Mouse (Mus musculus) kidney, postnatal 14 days (tissue): Measurements from ENCODE around the gene Fam13c.
A peak's percentile ranks its signal among the peaks of the same experiment; 100 is the strongest.

Experiments used
- DNase-seq: peaks from one replicate; pipeline ENCODE4 v3.0.0; 2022; ENCODE audit warnings: mixed read lengths

The Fam13c gene

DNA sequence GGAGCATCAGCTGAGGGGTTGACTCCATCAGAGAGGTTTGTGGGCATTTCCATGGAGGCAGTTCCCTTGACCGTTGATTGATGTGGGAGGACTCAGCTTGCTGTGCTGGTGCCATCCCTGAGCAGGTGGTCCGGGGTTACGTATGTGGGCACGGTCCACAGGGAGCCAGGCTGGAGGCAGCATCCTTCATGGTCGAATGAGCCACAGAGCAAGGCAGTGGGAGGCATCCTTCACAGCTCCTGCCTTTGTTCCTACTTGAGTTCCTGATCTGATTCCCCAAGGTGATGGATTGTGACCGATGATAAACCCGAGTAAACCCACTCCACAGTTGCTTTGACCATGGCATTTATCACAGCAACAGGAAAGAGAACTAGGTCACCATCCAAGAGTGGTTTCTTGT lies 25.4 kb downstream of the Fam13c start:
- no peak for DNase-seq

DNA sequence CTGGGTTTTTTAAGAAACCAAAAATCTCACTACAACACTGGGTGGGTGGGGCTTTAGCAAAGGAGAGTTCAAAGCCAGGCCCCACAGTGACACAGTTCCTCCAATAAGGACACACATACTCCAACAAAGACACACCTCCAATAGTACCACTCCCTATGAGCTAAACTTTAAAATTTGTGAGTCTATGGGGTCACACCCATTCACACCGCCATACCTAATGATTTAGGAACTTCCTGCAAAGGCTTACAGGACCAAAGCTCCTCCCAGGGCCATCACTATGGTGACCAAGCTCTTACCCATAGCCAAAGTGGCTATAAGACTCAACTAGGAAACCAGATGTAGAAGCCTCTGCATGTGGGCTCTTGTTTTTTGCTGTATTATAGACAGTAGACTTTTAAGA lies 30.6 kb downstream of the Fam13c start:
- DNase-seq, result no peak

DNA sequence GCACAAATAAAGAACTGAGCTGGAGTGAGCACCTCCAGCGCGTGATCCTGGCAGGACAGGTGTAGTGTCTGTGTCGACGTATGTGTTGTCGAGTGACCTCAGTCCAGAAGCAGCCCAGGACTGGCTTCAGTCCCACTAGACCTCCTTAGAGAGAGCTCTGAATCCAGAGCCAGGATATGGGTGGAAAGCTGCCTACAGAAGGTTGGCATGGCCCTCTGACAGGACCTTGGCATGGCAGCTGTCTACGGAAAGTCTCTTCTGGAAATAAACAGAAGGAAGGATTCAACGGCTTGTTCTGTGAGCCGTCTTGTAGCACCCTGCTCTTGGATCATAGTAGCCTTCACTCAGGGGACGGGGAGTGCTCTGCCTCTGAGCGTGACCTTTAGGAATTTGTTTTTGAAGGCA lies 37.5 kb downstream of the Fam13c start:
- no peak for DNase-seq

DNA sequence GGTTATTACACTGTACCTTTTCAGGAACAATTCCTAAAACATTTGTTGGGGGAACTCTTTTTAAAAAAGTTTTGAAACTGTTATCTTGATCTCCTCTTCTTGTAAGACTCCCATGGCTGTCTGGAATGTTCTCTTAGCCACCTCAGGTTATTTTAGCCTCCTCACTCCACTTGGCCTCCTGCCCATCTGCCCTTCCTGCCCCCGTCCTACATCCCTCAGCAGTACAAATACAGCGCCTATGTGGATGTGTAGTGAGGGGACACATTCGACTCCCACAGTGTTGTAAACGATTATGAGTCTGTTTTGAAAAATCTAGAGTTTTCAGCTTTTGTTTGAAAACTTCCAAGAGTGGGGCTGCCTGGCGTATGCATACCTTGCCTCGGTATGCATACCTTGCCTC lies 43.5 kb downstream of the Fam13c start:
- DNase-seq, result peak; percentile 43

DNA sequence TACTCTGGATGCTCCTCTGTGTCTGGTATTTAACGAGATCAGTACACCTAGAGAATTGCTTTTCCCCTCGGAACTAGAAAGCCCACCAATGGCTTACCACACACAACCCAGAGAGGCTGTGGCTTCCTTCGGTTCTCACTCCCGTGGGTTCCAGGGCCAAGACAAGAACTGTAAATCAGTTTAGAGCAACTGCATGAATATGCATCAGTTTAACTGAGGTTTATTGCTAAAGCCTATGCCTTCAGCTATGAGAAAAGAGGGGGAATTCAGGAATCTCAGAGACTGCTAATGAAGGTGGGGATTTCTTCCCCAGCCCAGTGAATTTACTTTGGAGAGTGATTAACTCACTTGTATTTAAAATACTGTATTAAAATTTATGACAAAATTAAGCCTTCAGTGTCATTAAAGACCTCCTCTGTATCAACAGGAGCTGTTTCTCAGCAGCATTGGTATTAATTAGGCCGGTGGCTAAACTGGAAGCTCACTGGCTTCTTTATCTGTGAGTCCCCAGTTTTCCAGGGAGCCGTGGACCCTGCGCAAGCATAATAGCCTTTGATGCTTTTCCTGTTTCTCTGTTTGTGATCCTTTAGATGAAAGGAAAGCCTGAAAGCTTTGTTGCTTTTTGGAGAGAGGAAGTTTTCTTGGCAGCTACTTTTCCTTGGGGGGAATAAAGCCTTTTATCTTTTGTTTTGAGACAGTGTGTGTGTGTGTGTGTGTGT lies 44.4 kb downstream of the Fam13c start:
- no peak for DNase-seq

DNA sequence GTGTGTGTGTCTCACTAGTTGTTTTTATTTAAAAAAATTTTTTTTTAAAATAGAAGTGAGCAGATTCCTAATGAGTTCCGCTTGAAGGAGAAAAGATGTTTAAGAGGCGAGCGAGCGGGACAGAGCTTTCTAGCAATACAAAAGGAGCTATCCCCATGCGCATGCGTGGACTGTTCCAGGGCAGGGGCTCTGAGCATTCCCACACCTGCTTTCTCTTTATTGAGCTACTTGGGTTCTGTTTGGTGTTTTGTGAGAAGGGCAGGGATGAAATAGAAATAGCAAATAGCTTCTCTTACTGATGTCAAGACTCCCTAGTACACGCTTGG lies 45.0 kb downstream of the Fam13c start:
- DNase-seq, result peak; percentile 41

DNA sequence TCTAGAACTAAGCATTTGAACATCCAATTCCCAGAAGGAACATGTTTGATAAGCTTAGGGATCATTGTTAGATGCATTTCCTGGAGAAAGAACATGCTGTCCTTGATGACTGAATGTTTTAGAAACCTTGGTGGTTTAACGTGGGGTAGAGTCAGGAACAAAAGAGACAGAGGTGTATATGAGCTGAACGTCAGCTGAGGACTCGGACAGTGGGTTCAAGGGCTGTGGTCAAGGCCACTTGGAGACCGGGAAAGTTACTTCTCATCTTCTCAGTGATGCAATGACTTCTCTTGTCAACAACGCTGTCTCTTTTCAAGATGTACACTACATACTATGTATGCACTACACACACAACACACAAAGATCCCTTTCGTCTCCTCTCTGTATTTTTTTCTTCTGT lies 46.4 kb downstream of the Fam13c start:
- DNase-seq, result no peak

DNA sequence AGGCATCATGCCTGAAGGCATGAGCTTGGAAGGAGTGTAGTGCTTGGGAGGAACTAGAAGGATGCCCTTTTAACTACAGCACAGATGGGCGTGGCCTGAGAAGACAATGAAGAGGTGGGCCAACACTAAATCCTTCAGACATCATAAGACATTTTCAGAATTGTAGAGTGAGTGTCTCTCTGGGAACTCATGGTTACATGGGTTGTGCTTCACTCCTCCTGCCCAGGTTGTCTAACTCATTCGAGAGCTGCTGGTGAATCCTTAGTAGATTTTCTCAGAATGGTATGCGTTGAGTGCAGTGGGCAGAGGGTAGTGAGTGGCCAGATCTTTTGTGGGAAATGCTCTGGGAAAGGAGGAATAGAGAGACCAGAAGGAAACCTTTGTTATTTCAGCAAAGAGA lies 53.6 kb downstream of the Fam13c start:
- DNase-seq, result no peak

DNA sequence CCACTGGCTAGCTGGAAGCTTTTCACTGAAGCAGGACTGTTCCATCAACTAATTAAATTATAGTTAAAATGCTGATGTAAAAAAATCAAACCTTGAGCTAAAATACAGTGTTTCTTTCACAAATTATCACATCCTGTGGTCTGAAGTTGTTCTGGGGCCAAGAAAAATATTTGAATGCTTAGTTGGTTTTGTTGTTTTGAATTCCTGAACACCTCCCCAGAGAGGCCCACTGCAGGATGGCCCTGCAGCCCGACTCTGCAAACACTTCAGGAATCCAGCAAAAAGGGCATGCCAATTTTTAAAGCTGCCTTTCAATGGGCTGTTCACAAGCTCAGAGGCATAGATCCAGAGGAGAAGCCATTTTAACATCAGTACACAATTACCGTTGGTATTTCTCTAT lies 54.2 kb downstream of the Fam13c start:
- DNase-seq, result peak; percentile 34

DNA sequence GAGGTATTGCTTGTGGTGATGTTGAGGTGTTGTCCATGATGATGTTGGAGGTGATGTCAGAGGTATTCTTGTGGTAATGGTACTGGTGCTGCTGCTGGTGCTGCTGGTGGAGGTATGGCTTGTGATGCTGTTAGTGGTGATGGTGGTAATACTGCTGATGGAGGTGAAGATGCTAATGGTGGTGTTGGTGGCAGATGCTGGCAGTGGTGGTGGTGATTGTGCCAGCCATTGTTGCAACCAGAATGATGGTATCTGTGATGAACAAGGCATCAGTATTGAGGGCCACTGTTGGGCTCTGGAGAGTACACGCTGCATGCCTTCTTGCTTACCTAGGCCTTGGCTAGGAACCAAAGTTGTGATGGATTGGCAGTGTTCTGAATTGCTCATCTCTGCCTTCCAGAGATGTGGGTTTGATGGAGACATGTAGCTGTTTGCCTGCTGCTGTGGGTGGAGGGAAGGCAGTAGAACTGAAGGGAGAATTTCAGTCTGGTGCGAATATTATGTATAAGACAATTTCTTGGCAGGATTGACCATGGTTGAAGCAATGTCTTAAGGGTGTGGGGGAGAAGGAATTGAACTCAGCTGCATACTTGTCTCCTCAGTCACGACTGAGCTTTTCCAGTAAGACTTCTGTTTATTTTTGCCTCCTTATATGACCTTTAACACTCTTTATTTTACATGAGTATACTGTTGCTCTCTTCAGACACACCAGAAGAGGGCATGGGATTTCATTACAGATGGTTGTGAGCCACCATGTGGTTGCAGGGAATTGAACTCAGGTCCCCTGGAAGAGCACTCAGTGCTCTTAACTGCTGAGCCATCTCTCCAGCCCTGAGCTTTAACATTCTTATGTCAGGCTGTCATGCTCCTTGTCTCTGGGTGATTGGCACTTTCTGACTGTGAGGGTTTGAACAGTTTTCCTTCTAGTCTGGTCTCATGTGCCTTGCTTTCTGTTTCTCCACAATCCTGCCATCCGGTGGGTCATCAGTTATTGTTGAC lies 55.1 kb downstream of the Fam13c start:
- DNase-seq, result no peak

DNA sequence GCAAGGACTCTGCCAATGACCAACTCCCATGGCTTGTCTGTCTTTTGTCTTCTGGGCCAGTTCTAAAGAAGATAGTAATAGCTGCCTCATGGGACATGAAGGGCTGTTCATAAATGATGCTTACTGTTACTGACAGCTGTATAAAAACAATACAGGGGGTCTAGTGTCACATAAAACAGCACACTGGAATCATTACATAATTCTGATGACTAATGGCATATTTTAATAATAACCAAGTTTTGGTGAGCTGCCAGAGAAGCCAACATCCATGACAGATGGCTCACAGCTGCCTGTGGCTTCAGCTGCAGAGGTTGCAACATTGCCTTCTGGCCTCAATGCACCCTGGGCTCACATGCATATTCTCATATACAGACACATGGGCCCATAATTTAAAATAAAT lies 56.7 kb downstream of the Fam13c start:
- peak; percentile 64 for DNase-seq

DNA sequence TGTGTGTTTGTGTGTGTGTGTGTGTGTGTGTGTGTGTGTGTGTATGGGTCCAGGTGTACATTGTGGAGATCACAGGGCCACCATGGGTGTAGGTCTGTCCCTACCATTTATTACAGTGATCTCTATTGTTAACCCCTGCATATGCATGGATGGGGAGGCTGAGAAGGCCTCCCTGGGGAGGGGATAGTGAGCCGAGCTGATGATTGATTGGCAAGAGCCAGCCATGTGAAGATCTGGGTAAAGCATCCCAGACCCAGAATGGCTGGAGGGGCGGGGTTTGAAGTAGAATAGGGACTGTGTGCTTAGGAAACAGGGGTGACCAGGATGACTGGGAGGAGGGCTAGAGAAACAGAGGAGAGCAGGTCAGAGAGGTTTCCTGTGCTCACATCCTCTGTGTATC lies 58.0 kb downstream of the Fam13c start:
- DNase-seq, result no peak

DNA sequence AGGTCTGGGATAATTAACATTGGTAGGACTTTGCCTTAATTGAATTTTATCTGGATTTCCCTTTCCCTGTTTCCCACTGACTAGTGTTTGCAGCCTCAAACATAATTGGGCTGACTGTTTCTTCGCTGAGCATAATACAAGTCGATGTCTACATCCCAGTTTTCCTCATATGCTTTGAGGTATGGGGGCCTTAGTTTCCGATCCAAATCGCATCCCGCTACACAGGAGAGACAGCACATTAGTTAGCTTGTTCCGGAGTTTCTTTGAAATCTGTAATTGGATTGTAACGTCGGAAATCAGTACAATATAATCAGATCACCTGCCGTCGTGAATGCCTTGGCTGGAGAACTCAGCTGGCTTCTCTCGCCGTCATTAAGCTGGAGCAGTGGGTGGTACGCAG lies 59.0 kb downstream of the Fam13c start:
- DNase-seq, result no peak

DNA sequence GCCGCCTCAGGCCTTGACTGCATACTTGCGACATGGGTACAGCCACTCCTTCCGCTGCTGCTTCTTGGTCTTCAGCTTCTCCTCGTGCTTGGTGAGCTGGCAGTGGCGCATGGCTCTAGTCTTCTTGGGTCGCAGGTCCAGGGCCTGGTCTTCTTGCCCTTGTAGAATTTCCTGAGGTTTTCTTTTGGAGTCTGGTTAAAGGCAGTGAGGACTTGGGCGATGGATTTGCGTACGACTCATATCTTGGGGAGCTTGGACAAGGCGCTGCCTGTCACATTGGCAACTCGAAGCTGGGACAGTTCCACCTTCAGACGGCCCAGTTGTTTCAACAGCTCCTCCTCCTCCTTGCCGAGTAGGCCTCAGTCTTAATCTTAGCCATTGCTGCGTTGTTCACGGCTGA lies 64.6 kb downstream of the Fam13c start:
- DNase-seq, result no peak

DNA sequence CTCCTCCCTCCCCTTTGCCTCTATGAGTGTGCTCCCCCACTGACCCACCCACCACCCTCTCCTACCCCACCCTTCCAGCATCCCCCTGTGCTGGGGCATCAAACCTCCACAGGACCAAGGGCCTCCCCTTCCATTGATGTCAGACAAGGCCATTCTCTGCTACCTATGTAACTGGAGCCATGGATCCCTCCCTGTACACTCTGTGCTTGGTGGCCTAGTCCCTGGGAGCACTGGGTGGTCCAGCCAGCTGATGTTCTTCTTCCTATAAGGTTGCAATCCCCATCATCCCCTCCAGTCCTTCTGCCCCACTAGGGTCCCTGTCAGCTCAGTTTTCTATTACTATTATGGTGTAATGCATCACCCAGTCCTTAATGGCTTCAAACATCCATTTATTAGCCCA lies 65.1 kb downstream of the Fam13c start:
- DNase-seq, result no peak

DNA sequence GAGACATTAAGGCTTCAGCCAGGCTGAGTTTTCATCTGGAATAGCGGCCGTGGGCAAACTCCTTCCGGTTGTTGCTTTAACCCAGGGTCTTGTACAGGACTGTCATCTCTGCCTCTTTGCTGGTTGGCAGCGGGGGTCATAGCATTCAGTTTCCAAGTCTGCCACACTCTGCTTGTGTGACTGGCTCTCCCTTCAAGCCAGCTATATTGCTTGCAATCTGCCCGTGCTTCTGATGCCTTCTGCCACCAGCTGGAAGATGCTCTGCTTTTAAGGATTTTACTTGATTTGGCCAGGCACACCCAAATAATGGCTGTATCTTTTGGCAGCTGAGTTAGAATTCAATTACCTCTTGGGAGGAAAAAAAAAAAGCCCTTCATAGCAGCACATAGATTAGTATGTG lies 65.6 kb downstream of the Fam13c start:
- no peak for DNase-seq

DNA sequence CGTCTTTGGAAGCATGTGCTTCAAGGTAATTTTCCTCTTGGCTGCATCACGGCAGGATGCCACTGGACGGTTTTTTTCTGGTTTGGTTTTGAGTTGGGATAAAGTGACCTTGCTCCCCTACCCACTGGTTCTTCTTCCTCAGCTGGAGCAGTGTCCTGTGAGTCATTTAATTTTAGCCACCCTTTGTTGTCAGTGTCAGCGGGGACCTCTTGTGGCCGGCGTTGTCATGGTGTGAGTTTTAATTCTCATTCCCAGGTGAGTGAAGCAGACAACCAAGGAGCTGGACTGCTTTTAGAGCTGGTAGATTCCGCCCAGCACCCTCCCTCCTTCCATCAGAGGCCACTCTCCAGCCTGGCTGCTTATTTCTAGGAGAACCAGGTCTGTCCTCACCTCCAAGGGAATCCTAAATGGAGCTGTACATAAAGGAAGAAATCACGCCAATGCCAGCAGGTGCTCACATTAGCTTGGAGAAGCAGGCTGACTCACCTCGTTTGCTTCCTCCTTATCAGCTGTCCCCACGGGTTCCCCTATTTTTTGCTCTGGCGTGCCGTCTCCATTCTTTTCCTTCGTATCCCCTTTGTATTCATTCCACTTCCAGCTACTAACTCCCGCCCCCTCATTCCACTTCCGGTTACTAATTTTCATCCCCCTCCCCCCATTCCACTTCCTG lies 66.4 kb downstream of the Fam13c start:
- peak; percentile 17 for DNase-seq

DNA sequence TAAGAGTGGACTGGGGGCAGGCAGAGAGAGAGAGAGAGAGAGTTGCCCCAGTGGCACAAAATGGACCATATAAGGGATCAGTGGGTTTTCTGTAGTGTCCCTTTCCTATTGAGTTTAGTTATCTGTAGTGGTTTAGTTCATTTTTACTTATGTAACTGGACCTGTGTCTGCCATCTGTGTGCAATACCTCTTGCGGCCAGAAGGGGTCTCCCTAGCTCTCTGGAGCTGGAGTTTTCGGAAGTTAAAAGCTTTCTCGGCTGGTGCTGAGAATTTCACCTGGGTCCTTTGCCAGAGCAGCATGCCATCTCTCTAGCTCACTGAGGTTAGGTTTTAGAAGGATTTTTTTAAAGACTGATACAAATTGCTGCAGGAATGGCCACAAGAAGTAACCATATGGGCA lies 67.6 kb downstream of the Fam13c start:
- DNase-seq, result no peak

DNA sequence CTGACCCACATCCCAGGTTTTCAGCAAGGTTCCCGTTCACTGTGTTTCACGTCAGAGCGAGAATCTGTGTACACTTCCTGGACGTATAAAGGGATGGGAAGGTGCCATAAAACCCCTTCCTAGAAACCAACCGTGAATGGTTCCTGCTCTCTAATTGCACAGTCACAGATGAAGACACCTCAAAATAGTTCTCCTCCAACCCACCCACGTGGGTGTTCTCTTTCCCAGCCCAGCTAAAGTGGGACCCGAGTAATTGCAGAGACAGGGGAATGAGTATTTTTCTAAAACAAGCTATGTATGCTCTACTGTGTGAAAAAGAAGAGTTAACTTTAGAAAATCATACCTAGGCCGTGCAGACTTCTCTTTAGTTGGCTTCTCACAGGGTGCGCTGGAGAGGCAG lies 74.6 kb downstream of the Fam13c start:
- DNase-seq, result no peak

DNA sequence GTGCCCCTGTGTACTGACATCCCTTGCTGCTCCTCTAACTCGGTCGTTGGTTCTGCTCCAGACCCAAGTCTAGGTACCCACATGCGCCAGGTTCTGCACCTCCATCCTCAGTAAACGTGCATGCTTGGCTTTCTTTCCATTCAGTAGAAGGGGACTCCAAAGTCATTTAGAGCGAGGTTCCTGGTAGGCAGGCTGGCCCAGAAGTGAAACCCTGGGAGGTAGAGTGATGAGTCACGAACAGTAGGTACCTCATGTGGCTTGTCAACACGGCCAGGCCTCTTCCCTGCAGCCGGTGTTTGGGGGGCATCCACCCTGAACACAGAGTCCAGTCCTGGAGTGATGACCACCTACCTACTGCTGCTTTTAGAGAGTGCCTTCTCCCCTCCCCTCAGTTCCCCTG lies 76.4 kb downstream of the Fam13c start:
- DNase-seq, result no peak

DNA sequence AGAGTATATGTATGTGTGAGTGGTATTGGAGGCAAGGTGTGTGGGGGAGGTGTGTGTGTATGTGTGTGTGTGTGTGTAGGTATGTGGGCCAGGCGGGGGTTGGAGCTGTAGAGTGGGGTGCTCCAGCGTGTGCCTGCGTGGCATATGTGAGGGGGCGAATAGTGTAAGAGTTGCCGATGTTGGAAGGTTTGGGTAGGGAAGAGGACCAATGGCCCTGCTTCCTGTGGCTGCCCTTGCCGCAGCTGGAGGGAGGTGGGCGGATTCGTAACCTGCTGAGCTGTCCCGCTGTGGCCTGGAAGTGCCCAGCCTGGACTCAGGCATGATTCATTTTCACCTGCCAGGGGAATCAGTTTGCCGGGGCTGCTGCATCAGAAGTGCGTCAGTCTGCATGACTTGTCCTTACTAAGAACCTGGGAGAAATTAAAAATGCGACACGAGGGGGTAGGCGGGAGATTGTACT lies 79.4 kb downstream of the Fam13c start:
- no peak for DNase-seq

DNA sequence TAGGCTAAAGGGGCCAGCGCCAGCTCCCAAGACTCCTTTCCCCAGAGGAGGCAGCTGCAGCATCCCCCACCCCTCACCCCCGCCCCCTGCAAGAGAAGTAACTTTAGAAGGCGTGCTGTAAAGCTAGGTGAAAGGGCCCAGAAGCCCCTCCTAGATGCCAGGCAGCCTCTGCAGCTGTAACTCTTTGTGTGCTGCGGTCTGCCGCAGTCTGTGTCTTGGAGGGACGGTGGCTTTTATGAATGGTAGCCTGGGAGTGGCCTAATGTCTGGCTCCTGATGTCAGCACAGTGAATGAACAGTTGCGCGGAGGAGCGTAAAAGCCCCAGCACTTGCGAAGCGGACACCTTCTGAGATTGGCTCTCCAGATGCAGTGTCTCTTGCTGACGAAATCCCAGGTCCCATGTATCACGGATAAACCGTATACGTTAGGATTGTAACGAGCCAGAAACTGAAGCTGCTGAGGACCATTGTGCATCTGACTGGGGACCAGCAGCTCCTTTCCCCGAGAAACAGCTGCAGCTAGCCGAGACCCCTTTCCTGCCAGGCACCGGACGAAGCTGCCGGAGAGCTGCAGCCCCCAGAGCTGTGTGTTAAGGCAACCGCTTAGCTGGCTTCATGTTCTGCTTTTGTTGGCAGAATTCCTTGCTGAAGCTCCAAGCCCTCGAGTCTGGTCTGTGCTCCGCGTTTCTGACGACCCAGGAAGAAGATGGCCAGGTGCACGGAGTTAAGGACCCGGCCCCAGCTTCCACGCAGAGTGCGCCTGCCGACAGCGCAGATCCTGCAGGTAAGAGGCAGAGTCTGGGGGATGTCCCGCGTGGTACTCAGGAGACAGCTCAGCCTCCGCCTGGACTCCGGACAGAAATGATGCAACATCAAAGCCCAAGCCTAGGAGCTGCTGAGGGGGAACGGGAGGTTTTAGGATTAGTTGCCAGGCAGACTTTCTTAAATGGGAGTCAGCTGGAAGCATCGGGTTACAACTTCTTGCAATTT lies 80.2 kb downstream of the Fam13c start:
- no peak for DNase-seq
